Mouse (Mus musculus): ENCODE data around the gene Apex1. TPM values are rescaled to one million over a fixed set of nuclear protein-coding genes. Genes with fewer than 3 reads are reported as not detected.
"Not testable (repeated sequence)": the region's sequence is repeated elsewhere in the genome, so short reads cannot be mapped to it uniquely, and the experiment has no call there.

Apex1 gene
- total RNA-seq, 2 experiments from 2014 or later: 61.0 to 89.4 TPM

- no peak for DNase-seq
Measured at GRCm38 (mm10) chr14:50969041-50969440, 44.3 kb downstream of the Apex1 start.

DNA sequence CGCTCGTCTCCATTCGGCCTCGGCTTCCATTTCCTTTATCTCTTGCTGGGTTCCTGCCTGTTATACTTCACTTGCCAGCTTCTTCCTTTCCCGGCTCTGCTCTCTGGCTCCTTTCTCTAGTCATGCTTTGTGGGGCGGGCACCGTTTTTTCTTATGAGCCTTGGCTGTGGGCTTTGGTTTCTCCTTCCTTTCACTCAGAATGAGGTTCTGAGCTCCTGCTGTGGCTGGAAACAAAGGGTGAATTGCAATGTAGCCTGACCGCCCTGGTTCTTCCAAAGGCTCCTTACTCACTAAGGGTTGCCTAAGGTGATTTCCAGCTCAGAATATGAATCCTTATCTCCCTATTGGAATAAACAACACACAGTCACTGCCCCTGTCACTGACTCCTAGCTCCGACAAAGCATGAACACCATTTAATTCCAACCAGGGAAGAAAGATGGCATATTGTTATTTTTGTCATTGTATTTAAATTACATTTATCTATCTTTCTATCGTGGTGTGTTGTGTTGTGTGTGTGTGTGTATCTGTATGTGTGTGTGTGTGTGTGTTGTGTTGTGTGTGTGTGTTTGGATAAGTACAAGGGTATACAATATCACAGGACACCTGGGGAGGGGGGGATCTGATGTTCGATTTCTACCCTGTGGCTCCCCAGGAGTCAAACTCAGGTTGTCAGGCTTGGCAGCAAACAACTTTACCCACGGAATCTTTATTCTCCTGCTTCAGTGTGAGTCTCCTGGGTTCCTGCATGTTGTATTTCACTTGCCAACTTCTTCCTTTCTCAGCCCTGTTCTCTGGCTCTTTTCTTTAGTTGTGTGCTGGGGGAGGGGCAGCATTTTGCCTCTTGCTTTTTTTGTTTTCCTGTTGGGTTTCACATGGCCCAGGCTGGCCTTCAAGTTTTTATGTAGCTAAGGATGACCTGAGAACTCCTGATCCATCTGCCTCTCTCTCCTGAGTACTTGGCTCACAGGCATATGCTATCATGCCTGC, 45.1 kb downstream of the Apex1 start:
- peak in 1 of 2 experiments; percentile 11 for DNase-seq

- no peak for DNase-seq
Measured at GRCm38 (mm10) chr14:50970822-50971221, 46.1 kb downstream of the Apex1 start.

- not testable (repeated sequence) for DNase-seq
Measured at GRCm38 (mm10) chr14:50973054-50973453, 48.3 kb downstream of the Apex1 start.

- DNase-seq: no peak
Measured at GRCm38 (mm10) chr14:50973700-50974099, 48.9 kb downstream of the Apex1 start.

GRCm38 (mm10) chr14:50975001-50975400, 50.2 kb downstream of the Apex1 start:
- DNase-seq: no peak

GRCm38 (mm10) chr14:50976674-50977073, 51.9 kb downstream of the Apex1 start:
- peak in 1 of 2 experiments; percentile 22 for DNase-seq

Other genes starting within 250 kb of the Apex1 start
- not detected for gene Olfr747, start 231.8 kb upstream of the Apex1 start, total RNA-seq (2021)
- not detected for gene Olfr748, start 217.6 kb upstream of the Apex1 start, total RNA-seq (2021)
- not detected for gene Olfr749, start 179.9 kb upstream of the Apex1 start, total RNA-seq (2021)
- 10 to 100 TPM; 30.8 to 46.9 TPM for gene Ttc5, start 139.4 kb upstream of the Apex1 start, total RNA-seq (2021)
- gene Ccnb1ip1, start 117.2 kb upstream of the Apex1 start, total RNA-seq (2021): not detected
- 10 to 100 TPM; 24.1 to 24.4 TPM for gene Parp2, start 117.1 kb upstream of the Apex1 start, total RNA-seq (2021)
- gene Tep1, start 54.4 kb upstream of the Apex1 start, total RNA-seq (2021): 10 to 100 TPM; 18.2 to 21.6 TPM
- gene Klhl33, start 27.5 kb upstream of the Apex1 start, total RNA-seq (2021): under 1 TPM; 0.50 to 0.63 TPM
- gene Osgep, start 75 bp upstream of the Apex1 start, total RNA-seq (2021): 10 to 100 TPM; 42.9 to 57.8 TPM
- 10 to 100 TPM; 58.5 to 65.6 TPM for gene Pip4p1, start 5.9 kb downstream of the Apex1 start, total RNA-seq (2021)
- gene Pnp, start 6.1 kb downstream of the Apex1 start, total RNA-seq (2021): 10 to 100 TPM; 43.1 to 45.2 TPM
- gene Gm49342, start 19.5 kb downstream of the Apex1 start, total RNA-seq (2021): 10 to 100 TPM; 37.6 to 46.1 TPM
- gene Pnp2, start 31.0 kb downstream of the Apex1 start, total RNA-seq (2021): 1 to 10 TPM; 2.1 to 2.9 TPM
- gene Rnase10, start 82.8 kb downstream of the Apex1 start, total RNA-seq (2021): under 1 TPM; 0.23 to 0.26 TPM
- gene Rnase9, start 116.9 kb downstream of the Apex1 start, total RNA-seq (2021): not detected
- not detected for gene Rnase11, start 125.2 kb downstream of the Apex1 start, total RNA-seq (2021)
- gene Rnase12, start 132.7 kb downstream of the Apex1 start, total RNA-seq (2021): not detected
- not detected for gene Olfr750, start 149.5 kb downstream of the Apex1 start, total RNA-seq (2021)
- 10 to 100 TPM; 40.6 to 52.3 TPM for gene Rnase4, start 166.1 kb downstream of the Apex1 start, total RNA-seq (2021)
- gene Ang, start 166.2 kb downstream of the Apex1 start, total RNA-seq (2021): 1 to 10 TPM; 5.5 to 5.8 TPM
- not detected for gene Eddm3b, start 189.5 kb downstream of the Apex1 start, total RNA-seq (2021)
- 1 to 10 TPM in 1 of 2 experiments, under 1 TPM in 1; 0.46 to 1.4 TPM for gene Rnase6, start 198.9 kb downstream of the Apex1 start, total RNA-seq (2021)
- gene Rnase1, start 221.8 kb downstream of the Apex1 start, total RNA-seq (2021): not detected
- gene Rnase2b, start 237.3 kb downstream of the Apex1 start, total RNA-seq (2021): not detected

Data from adrenal gland, postnatal 36 days (tissue).